Mouse (Mus musculus): ENCODE data around the gene Tom1l1.

DNA sequence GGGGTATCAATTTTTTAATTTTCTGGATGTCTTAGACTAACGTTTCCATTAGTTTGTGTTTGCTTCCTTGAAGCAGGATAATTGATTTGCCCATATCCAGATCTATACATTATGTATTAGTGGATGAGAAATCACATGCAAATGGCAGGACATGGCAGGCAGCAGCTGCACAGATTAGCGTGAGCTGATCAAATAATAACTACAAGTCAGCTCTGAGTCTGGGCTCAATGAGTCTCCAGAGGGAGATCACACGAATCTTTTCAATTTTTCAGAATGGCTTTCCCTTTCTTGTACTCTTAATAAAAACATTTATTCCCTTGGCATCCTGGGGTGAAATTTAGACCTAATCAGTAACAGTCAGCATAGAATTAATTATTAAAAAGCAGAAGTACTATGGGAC, 34.1 kb upstream of the Tom1l1 start:
- TF ChIP-seq POLR2A (IDR thresholded peaks at IDR 0.05; ENCODE audit: borderline replicate concordance, extremely low read depth, low read depth, low read length) (no peak), CTCF (IDR thresholded peaks at IDR 0.05; ENCODE audit: insufficient read depth, low read length) (no peak)

All from lung, adult 2 months (tissue).